Mouse (Mus musculus) gastrocnemius, adult 18-20 months (tissue): ENCODE data around the gene Washc3. TPM values are rescaled to one million over a fixed set of nuclear protein-coding genes. Genes with fewer than 3 reads are reported as not detected.

ENCODE experiments used
- DNase-seq: peaks from one replicate; pipeline ENCODE4 v3.0.0; 2021; ENCODE audit warnings: low spot score
- total RNA-seq, 2 experiments: library from RNA; stranded (reverse); gene quantifications; 2 replicates each; pipeline ENCODE4 v1.2.3; 2021

The Washc3 gene
- total RNA-seq, 2 experiments from 2014 or later, result 28.8 to 29.5 TPM

DNA sequence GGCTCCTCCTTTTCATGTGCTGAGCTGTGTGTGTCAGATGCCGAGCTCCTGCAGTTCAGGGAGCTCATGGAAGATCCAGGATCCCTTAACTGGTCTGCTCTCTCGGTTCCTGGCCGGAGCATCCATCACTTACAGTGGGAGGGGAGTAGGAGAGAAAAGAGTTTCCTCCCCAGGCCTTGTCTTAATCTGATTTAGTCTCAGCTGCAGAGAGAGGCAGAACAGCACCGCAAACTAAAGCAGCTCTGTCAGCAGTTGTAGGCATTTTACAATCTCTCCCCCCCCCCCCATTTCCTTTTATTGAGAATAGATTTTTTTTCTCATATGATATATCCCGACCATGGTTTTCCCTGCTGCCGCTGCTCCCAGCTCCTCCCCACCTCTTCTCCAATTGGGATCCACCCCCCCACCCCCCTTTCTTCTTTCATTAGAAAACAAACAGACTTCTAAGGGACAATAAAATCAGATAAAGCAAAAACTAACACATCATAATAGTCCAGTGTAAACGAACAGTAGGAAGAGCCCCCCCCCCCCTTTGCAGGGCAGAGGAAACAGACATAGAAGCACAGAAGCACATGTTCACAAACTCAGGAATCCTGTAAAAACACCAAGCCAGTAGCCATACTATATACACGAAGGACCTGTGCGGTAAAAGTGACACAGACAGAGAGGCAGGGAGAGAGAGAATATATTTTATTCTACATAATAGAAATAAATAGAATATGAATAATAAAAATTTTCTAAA, 51.4 kb downstream of the Washc3 start:
- DNase-seq, result no peak

GRCm38 (mm10) chr10:88255556-88255955, 54.7 kb downstream of the Washc3 start:
- no peak for DNase-seq

- DNase-seq, result peak; percentile 7
Measured at GRCm38 (mm10) chr10:88260309-88260708, 59.4 kb downstream of the Washc3 start.

DNA sequence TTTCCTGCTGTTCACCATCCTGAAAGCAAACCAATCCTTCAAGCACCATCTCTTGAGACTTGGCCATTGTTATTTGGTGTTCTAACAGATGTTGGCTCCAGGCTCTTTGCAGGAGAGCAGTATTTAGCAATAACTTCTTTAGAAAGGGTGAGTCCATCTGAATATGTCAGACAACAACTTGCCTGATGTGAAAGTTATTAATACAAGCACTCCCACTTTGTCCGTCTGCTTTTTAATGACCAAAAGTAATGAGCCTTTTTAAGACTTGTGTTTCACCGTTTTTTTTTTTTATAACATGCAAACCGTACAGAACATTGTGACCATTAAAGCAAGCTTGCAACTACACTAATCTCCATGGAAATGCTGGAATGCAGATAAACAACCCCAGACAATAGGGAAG, 60.3 kb downstream of the Washc3 start:
- no peak for DNase-seq

DNA sequence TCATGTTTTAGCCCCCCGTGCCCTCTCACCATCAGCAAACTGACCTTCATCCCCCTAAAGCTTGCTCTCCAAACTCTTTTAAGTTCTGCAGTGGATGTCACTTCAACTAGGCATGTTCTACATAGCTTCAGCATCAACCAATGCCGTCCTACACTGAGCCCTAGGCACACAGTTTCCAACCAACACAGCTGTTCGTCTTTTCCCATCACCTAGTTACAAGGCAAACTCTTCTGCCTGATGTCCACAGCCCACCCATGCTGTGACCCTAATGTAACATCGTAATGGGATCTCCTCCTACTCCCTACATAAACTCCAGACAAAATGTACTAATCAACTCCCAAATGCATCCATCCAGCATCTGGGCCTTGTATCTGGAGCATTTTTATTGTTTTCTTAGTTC, 62.5 kb downstream of the Washc3 start:
- DNase-seq, result no peak

DNA sequence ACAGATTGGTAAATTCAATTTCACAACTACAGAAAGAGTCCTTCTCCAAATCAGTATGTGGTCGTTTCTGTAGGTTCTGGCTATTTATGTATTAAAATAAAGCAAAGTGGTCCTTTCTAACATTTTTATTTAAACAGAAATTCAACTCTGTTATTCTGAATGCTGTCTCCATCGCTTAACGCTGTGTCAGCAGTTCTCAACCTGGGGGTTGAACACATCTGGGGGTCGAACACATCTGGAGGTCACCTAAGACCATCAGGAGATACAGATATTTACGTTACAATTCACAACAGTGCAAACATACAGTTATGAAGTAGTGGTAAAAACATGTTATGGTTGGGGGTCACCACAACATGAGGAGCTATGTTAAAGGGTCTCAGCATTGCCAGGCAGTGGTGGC, 73.2 kb downstream of the Washc3 start:
- no peak for DNase-seq

DNA sequence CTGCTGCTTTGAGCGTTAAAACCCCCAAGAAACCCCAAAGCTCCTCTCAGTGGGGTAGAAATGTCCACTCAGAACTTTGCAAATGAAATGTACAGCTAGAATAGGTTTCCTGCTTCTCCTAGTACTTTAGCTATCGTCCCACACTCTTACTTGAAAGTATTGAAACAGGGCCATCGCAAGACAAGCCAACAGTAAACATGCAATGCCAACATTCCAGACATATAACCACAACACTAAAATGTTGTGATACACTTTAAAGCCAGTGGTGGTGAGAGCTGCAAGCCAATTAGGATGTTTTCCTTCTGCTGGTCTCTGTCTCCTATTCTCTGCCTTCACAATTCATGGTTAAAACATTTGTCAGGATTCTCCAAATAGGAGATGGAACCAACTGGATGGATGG, 80.8 kb downstream of the Washc3 start:
- no peak for DNase-seq

- no peak for DNase-seq
Measured at GRCm38 (mm10) chr10:88284343-88284990, 83.6 kb downstream of the Washc3 start.

DNA sequence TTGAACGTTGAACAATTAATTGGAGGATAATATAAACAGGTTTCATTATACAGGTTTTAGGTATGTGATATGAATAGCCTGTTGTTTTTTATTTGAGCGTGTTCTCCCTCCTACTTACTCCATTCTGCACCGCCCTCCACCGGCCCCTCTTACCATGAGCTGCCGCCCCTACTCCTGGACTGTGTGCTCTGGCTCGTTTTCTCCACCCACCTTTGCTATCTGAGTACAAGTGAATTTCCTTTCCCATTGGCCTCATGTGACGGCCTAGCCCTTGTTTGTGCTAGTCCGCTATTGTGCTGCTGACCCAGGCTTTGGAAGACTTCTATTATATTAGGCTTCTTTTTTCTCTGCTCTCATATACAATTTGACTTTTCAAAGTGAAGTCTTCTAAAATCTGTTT, 86.4 kb downstream of the Washc3 start:
- no peak for DNase-seq

DNA sequence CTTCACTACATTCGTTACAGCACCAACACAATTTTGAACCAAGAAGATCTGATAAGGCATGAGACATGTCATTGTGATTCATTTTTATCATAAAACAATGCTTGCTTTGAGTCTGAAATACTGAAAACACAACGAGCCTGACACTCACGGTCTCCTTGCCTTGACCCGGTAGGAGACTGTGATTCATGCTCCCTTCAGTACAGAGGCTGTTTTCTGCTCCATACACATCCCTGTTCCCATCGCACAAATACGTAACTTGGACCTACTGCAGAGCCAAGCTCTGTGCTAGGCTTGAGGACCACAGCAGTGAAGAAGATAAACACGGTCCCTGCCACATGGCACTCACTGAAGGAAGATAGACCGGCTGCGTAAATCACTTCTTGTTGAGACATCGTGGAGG, 87.2 kb downstream of the Washc3 start:
- no peak for DNase-seq

DNA sequence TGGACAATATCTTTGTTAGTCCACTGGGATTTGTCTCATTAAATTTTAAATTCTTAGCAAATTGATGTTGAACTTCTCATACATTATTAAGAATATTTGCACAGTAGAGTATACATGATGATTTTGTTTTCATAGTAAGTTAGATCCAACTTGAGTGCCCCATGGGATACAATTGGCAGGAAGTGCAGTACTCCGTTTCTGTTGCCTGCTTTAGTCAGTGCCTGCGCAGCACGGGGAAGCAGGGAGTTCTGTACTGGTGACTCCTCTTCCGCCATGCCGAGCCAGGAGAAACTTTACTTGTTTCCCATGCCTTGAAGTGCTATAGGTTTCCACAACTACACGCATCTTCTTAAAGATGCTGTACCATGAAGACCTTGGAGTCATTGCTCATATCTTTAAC, 94.2 kb downstream of the Washc3 start:
- DNase-seq, result peak; percentile 68

Other genes starting within 250 kb of the Washc3 start
- not detected for gene Pmch, start 110.0 kb upstream of the Washc3 start, total RNA-seq
- gene Parpbp, start 54.2 kb upstream of the Washc3 start, total RNA-seq, result not detected
- 1 to 10 TPM; 5.0 to 5.9 TPM for gene Nup37, start 54.1 kb upstream of the Washc3 start, total RNA-seq
- 1 to 10 TPM; 1.4 to 2.9 TPM for gene Dram1, start 178.0 kb downstream of the Washc3 start, total RNA-seq
- gene Gnptab, start 178.0 kb downstream of the Washc3 start, total RNA-seq, result 10 to 100 TPM; 18.8 to 19.9 TPM